Mouse (Mus musculus): ENCODE results near the gene Setd4.

GRCm38 (mm10) chr16:93572383-93572782, 31.5 kb downstream of the Setd4 start:
- no peak for TF ChIP-seq POLR2A (IDR thresholded peaks at IDR 0.05; ENCODE audit: control insufficient read depth, extremely low read depth, insufficient read depth, low read length, poor library complexity)
- TF ChIP-seq CTCF (IDR thresholded peaks at IDR 0.05; ENCODE audit: borderline replicate concordance, control insufficient read depth, extremely low read depth, insufficient read depth, low read length, poor library complexity), result no peak
